Mouse (Mus musculus) limb, embryonic 12.5 days (tissue): ENCODE data around the gene Cdk18. TPM values are rescaled to one million over a fixed set of nuclear protein-coding genes. Genes with fewer than 3 reads are reported as not detected.
"Not testable (repeated sequence)": the region's sequence is repeated elsewhere in the genome, so short reads cannot be mapped to it uniquely, and the experiment has no call there.

Experiments
- ATAC-seq: fragments of 200-750 bp; cut with Nextera tagmentation; 2 replicates; pipeline ENCODE4 v1.8.0; 2017; ENCODE audit warnings: low read depth, moderate TSS enrichment; ENCODE audit not compliant: insufficient number of reproducible peaks, insufficient read depth, low FRiP score, low TSS enrichment
- H3K27ac ChIP-seq: fragments of 300-500 bp; sonication (generic); 2 replicates; pipeline ENCODE4 v1.5.1; 2016; ENCODE audit warnings: mild to moderate bottlenecking, moderate library complexity
- H3K27me3 ChIP-seq: fragments of 300-500 bp; sonication (generic); 2 replicates; pipeline ENCODE4 v1.6.1; 2016; ENCODE audit warnings: mild to moderate bottlenecking, moderate library complexity
- H3K36me3 ChIP-seq: fragments of 300-500 bp; sonication (generic); 2 replicates; pipeline ENCODE4 v1.6.1; 2016; ENCODE audit warnings: mild to moderate bottlenecking, moderate library complexity
- H3K4me1 ChIP-seq: fragments of 300-500 bp; sonication (generic); replicated peaks from 2 replicates; pipeline ENCODE4 v1.6.1; 2016
- H3K4me2 ChIP-seq: fragments of 300-500 bp; sonication (generic); 2 replicates; pipeline ENCODE4 v1.6.1; 2016; ENCODE audit warnings: mild to moderate bottlenecking, moderate library complexity
- H3K4me3 ChIP-seq: fragments of 300-500 bp; sonication (generic); replicated peaks from 2 replicates; pipeline ENCODE4 v1.5.1; 2016; ENCODE audit warnings: mild to moderate bottlenecking
- H3K9ac ChIP-seq: fragments of 300-500 bp; sonication (generic); replicated peaks from 2 replicates; pipeline ENCODE4 v1.6.1; 2016; ENCODE audit warnings: mild to moderate bottlenecking, moderate library complexity
- H3K9me3 ChIP-seq: fragments of 300-500 bp; sonication (generic); 2 replicates; pipeline ENCODE4 v1.6.1; 2016; ENCODE audit warnings: mild to moderate bottlenecking, moderate library complexity
- WGBS: fragments of 180-500 bp; shearing (Covaris S2); methylation state at CpG from one replicate; pipeline ENCODE4 v1.1.7; 2016; 5-methylcytosine and 5-hydroxymethylcytosine counted together
- polyA plus RNA-seq: library from polyadenylated mRNA; unstranded; fragments of >200 nt; fragmentation: Nextera tagmentation; extraction: Ambion mirVana; gene quantifications from 2 replicates; pipeline ENCODE4 v1.2.1, GENCODE M21; 2016

Gene Cdk18
- 3.6 TPM in 2 replicates for polyA plus RNA-seq

DNA sequence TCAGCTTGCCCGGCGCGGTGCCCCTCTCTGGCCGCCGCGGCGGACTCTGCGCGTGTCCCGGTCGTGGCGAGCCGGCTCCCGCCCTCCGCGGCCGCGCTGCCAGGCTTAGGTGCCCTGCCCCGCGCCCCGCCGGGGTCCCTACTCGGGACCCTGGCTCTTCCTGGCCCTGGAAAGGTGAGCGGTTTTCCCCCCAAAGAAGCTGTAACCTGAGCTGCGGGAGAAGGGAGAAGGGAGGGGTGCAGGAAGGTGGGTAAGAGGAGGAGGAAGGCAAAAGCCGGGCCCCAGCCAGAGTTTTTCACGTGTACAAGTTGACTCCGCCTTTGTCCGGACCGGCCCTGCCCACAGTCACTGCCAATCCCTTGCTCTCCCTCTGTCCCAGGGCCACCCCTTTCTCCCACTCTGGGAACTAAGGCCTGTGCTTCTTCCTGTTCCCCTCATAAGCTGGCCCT is at the start of gene Cdk18:
Gene Cdk18 (minus strand): TSS at position 269 of the 449 bp plus-strand sequence.
- Histone ChIP-seq H3K4me3 (peak within 1 kb of the TSS; percentile 64), H3K27me3 (peaks cover 34% of the 10 kb centered on the region), H3K9me3 (no peaks in the 10 kb centered on the region), H3K4me2 (peak within 1 kb of the TSS; percentile 95), H3K9ac (peak within 1 kb of the TSS; percentile 77), H3K36me3 (no peaks in the 10 kb centered on the region), H3K27ac (no peak within 1 kb of the TSS), H3K4me1 (peaks cover 28% of the 10 kb centered on the region)
- peak; percentile 80 for ATAC-seq
- under 1% methylated on average over 30 of the region's 30 CpGs for WGBS

DNA sequence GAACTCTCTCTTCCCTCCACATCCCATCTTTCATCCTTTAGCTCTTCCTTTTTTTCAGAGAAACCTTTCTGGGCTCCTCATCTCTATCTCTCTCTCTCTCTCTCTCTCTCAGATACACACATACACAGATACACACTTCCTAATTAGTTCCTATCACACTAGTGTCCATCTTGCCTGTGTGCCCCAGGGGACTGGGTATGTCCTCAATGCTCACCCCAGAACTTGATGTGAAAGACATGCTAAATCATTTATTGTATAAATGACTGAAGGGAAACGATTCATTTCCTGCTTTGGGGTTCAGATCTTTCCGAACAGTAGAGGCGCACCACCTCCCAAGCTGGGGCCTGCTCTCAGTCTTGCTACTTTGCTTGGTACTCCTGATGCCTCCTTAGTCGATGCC is 49.7 kb upstream of the Cdk18 start:
- Histone ChIP-seq H3K4me3 (no peak overlapping the region), H3K27me3 (peaks cover 75% of the 10 kb centered on the region), H3K4me1 (peaks cover 28% of the 10 kb centered on the region), H3K4me2 (no peak overlapping the region), H3K36me3 (no peaks in the 10 kb centered on the region), H3K9ac (no peak overlapping the region), H3K9me3 (no peaks in the 10 kb centered on the region), H3K27ac (no peak overlapping the region)
- 50% methylated on average over 4 of the region's 4 CpGs for WGBS
- ATAC-seq: no peak

DNA sequence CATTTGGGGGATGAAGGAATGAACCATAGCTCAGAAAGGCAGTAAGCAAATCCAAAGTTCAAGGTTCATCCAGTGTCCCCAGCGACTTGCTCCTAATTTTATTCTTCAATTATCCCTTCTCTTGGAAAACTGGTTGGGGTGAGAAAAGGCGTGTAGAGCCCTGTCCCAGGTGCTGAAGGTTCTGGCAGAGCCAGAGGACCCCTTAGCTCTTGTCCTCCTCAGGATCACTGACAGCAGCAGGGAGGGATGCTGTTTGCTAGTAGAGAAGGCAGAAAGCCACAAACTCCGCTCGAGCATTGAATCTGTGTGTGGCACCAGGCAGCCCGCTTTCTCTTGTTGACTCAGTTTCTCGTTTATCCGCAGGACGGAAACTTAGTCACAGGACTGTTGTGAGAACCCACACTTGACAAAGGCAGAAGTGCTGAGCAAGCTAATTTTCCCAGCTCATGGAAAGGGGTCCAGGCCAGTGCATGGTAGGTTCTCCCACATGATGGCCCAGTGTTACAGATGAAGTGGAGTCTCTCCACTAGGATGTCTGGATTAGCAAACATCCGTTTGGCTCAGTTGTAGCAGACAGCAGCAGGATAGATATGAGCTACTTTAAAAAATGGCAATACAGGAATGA is 49.1 kb upstream of the Cdk18 start:
- Histone ChIP-seq H3K4me2 (no peak overlapping the region), H3K27ac (no peak overlapping the region), H3K36me3 (no peaks in the 10 kb centered on the region), H3K4me1 (peaks cover 32% of the 10 kb centered on the region), H3K9ac (no peak overlapping the region), H3K27me3 (peaks cover 68% of the 10 kb centered on the region), H3K4me3 (no peak overlapping the region), H3K9me3 (no peaks in the 10 kb centered on the region)
- WGBS: 35% methylated on average over 9 of the region's 9 CpGs
- ATAC-seq: no peak

DNA sequence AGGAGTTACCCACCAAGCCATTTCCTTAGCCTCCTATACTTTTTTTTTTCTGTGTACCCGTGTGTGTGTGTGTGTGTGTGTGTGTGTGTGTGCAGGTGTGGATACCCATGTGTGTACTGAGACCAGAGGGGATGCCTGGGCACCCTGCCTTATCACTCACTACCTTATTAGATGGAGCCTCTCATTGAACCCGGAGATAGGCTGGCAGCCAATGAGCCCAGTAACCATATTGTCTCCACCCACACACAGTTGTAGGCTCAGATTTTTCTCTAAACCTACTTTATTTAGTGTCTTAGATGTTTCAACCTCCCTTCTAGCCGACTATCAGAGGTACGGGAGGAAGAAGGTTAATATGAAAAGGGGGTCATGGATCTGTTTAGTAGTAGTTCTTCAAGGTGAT is 46.8 kb upstream of the Cdk18 start:
- H3K9ac ChIP-seq: no peak overlapping the region
- WGBS: 79% methylated on average over 4 of the region's 4 CpGs
- ATAC-seq: no peak
- H3K27ac ChIP-seq: no peak overlapping the region
- peaks cover 50% of the 10 kb centered on the region for H3K27me3 ChIP-seq
- H3K9me3 ChIP-seq: no peaks in the 10 kb centered on the region
- no peak overlapping the region for H3K4me2 ChIP-seq
- peaks cover 17% of the 10 kb centered on the region for H3K4me1 ChIP-seq
- no peak overlapping the region for H3K4me3 ChIP-seq
- H3K36me3 ChIP-seq: no peaks in the 10 kb centered on the region

DNA sequence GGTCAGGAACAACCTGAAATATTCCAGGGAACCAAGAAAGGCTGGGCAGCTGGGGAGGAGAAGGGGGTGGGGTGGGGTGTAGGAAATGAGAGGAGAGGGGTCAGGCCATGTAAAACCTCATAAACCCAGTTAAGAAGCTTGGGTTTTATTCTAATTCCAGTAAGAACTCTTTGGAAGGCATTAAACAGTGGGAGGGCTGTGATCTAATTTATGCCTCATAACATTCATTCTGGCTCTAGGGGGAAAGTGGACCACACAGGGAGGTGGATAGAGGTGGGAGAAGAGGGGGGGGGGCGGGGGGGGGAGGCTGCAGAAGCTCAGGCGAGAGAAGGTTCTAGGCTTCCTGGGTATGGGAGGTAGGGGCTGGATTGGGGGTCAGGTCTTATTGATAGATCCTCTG is 32.1 kb upstream of the Cdk18 start:
- no peak for ATAC-seq

DNA sequence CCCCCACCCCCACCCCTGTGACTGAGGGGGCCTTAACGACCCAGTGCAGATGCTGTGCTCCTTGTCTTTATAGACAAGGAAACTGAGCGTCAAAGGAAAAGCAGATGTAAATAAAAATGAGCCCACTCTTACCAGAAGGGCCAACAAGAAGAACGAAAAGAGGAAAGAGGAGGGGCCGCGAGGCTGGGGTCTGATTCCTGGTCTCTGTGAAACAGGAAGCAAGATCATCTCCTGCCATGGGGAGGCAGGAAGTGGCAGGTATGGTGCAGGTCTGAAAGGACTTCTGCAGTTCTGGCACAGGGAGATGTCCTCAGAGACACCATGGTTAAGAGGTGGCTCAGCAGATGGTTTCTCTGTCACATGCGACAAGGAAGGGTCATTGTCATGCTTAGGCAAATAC is 31.2 kb upstream of the Cdk18 start:
- H3K27me3 ChIP-seq: peaks cover 31% of the 10 kb centered on the region
- ATAC-seq: no peak
- H3K27ac ChIP-seq: no peak overlapping the region
- WGBS: 35% methylated on average over 6 of the region's 6 CpGs
- no peak overlapping the region for H3K9ac ChIP-seq
- H3K4me1 ChIP-seq: peaks cover 26% of the 10 kb centered on the region
- H3K4me2 ChIP-seq: no peak overlapping the region
- no peaks in the 10 kb centered on the region for H3K9me3 ChIP-seq
- no peaks in the 10 kb centered on the region for H3K36me3 ChIP-seq
- no peak overlapping the region for H3K4me3 ChIP-seq

More for the DNA sequence above, 32.1 kb upstream of the Cdk18 start:
- H3K4me3 ChIP-seq: no peak overlapping the region
- no peak overlapping the region for H3K9ac ChIP-seq
- no peaks in the 10 kb centered on the region for H3K9me3 ChIP-seq
- peaks cover 26% of the 10 kb centered on the region for H3K4me1 ChIP-seq
- WGBS: 0% methylated on average over 1 of the region's 2 CpGs
- H3K27ac ChIP-seq: no peak overlapping the region
- no peak overlapping the region for H3K4me2 ChIP-seq
- no peaks in the 10 kb centered on the region for H3K36me3 ChIP-seq
- H3K27me3 ChIP-seq: peaks cover 31% of the 10 kb centered on the region

- Histone ChIP-seq H3K4me1 (peaks cover 26% of the 10 kb centered on the region), H3K27ac (no peak overlapping the region), H3K4me2 (peak overlapping the region; percentile 45), H3K9me3 (no peaks in the 10 kb centered on the region), H3K9ac (no peak overlapping the region), H3K4me3 (peak overlapping the region; percentile 17), H3K36me3 (no peaks in the 10 kb centered on the region), H3K27me3 (peaks cover 40% of the 10 kb centered on the region)
- no peak for ATAC-seq
- WGBS: 10% methylated on average over 12 of the region's 12 CpGs
These were observed 28.8 kb upstream of the Cdk18 start for GRCm38 (mm10) chr1:132168115-132168767.

- H3K4me3 ChIP-seq: no peak overlapping the region
- H3K4me2 ChIP-seq: no peak overlapping the region
- H3K36me3 ChIP-seq: no peaks in the 10 kb centered on the region
- ATAC-seq: no peak
- H3K9me3 ChIP-seq: no peaks in the 10 kb centered on the region
- no peak overlapping the region for H3K27ac ChIP-seq
- H3K4me1 ChIP-seq: peaks cover 16% of the 10 kb centered on the region
- peaks cover 48% of the 10 kb centered on the region for H3K27me3 ChIP-seq
- 64% methylated on average over 3 of the region's 3 CpGs for WGBS
- no peak overlapping the region for H3K9ac ChIP-seq
These were observed 26.4 kb upstream of the Cdk18 start for GRCm38 (mm10) chr1:132165859-132166258.

DNA sequence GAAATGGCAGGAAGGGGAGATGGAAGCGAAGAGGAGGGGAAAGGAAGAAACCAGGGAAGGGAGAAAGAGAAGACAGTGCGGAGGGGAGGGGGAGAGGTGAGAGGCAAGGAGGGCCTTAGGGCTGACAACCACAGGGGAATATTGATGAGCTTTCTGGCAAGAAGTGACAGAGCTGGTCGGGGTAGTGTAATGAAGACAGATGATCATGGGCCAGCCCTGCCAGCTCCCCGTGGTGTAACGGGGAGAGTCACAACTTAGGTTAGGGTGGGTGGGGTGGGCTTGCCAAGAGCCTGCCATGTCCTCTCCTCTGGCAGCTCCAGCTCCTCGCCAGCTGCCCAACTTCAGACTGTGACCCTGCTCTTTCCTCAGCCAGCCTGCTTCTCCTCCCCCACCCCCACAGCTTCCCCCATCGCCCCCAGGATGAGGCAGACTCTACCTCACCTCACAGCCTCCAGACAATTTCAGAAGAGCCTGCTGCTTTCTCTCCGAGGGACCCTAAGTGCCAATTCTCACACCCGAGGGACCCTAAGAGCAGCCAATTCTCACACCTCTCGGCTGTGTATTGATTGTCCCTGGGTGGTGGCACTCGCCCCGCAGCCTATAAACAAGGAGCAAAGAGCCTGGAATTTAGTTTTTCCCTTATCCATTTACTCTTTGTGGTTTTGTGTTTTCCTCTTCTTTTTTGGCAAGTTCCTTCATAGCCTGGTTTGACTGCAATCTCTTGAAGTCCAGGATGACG is 25.5 kb upstream of the Cdk18 start:
- H3K36me3 ChIP-seq: no peaks in the 10 kb centered on the region
- H3K27ac ChIP-seq: no peak overlapping the region
- 9% methylated on average over 13 of the region's 13 CpGs for WGBS
- H3K9me3 ChIP-seq: no peaks in the 10 kb centered on the region
- H3K27me3 ChIP-seq: peaks cover 52% of the 10 kb centered on the region
- no peak overlapping the region for H3K4me3 ChIP-seq
- H3K9ac ChIP-seq: no peak overlapping the region
- H3K4me1 ChIP-seq: peaks cover 11% of the 10 kb centered on the region
- H3K4me2 ChIP-seq: no peak overlapping the region
- ATAC-seq: no peak

GRCm38 (mm10) chr1:132162618-132163017 is 23.1 kb upstream of the Cdk18 start:
- H3K4me2 ChIP-seq, H3K9me3 ChIP-seq, H3K9ac ChIP-seq, H3K4me3 ChIP-seq, ATAC-seq, H3K27ac ChIP-seq, H3K36me3 ChIP-seq: not testable (repeated sequence)
- Histone ChIP-seq H3K4me1 (peaks cover 12% of the 10 kb centered on the region), H3K27me3 (peaks cover 63% of the 10 kb centered on the region)
- WGBS: 55% methylated on average over 9 of the region's 9 CpGs

GRCm38 (mm10) chr1:132161211-132161880 is 21.9 kb upstream of the Cdk18 start:
- Histone ChIP-seq H3K9ac (no peak overlapping the region), H3K4me2 (no peak overlapping the region), H3K4me3 (no peak overlapping the region), H3K27ac (no peak overlapping the region), H3K36me3 (no peaks in the 10 kb centered on the region), H3K27me3 (peaks cover 61% of the 10 kb centered on the region), H3K4me1 (peaks cover 13% of the 10 kb centered on the region), H3K9me3 (no peaks in the 10 kb centered on the region)
- no peak for ATAC-seq
- WGBS: 58% methylated on average over 7 of the region's 7 CpGs
